Mouse (Mus musculus) G1E (cell line): ENCODE results near the gene Scnm1. TPM values are rescaled to one million over a fixed set of nuclear protein-coding genes. Genes with fewer than 3 reads are reported as not detected.
"Not testable (repeated sequence)": the region's sequence is repeated elsewhere in the genome, so short reads cannot be mapped to it uniquely, and the experiment has no call there.

ENCODE experiments used
- ATAC-seq: 2 replicates; pipeline ENCODE4 v1.8.0; 2016; ENCODE audit warnings: mild to moderate bottlenecking; ENCODE audit not compliant: insufficient number of reproducible peaks, poor library complexity, low FRiP score, severe bottlenecking; ENCODE audit errors: extremely low read depth
- DNase-seq: peaks from one replicate; pipeline ENCODE4 v3.0.0; 2012; ENCODE audit warnings: low spot score
- H3K27me3 ChIP-seq: 2 replicates; pipeline ENCODE4 v1.6.1; 2012; ENCODE audit warnings: mild to moderate bottlenecking, low read length, inconsistent platforms; ENCODE audit not compliant: insufficient read depth
- H3K36me3 ChIP-seq: replicated peaks from 2 replicates; pipeline ENCODE3; 2012; ENCODE audit warnings: mild to moderate bottlenecking, inconsistent platforms
- H3K4me1 ChIP-seq: 2 replicates; pipeline ENCODE4 v1.6.1; 2012; ENCODE audit warnings: low read depth, low read length, inconsistent platforms, mixed read lengths; ENCODE audit not compliant: insufficient read depth
- H3K4me3 ChIP-seq: 2 replicates; pipeline ENCODE4 v1.5.1; 2012; ENCODE audit warnings: low read depth, mild to moderate bottlenecking, inconsistent platforms, low read length, moderate library complexity, mixed read lengths
- H3K9me3 ChIP-seq: replicated peaks from 2 replicates; pipeline ENCODE4 v1.6.1; 2012; ENCODE audit warnings: inconsistent platforms
- CTCF ChIP-seq: IDR thresholded peaks from 2 replicates; pipeline ENCODE4 v1.5.1; 2012; ENCODE audit warnings: low read depth, low read length, inconsistent platforms, mixed read lengths
- GATA1 ChIP-seq: IDR thresholded peaks from 2 replicates; pipeline ENCODE4 v1.6.1; 2012; ENCODE audit warnings: borderline replicate concordance, low read length, inconsistent platforms, mixed read lengths
- GATA2 ChIP-seq: IDR thresholded peaks from 2 replicates; pipeline ENCODE4 v1.6.1; 2012; ENCODE audit warnings: low read depth, low read length, inconsistent platforms, borderline replicate concordance
- POLR2AphosphoS5 ChIP-seq: IDR thresholded peaks from 2 replicates; pipeline ENCODE4 v1.6.1; 2012; ENCODE audit warnings: low read depth, low read length, inconsistent platforms; ENCODE audit not compliant: insufficient replicate concordance
- TAL1 ChIP-seq: conservative IDR thresholded peaks from 2 replicates; pipeline ENCODE4 v1.6.1; 2012; ENCODE audit warnings: low read depth, low read length, inconsistent platforms, mixed read lengths
- polyA plus RNA-seq: library from polyadenylated mRNA; stranded (reverse); fragments of >175 nt; gene quantifications from 2 replicates; pipeline ENCODE4 v1.2.3, GENCODE M21; 2012
- total RNA-seq, 2 experiments: library from RNA; stranded (forward) in 1 of 2; stranded (reverse) in 1 of 2; fragments of 200-1000 nt in 1 of 2; fragments of >200 nt in 1 of 2; fragmentation: Nextera tagmentation in 1 of 2; gene quantifications; 2 replicates each; pipeline ENCODE4 v1.2.3; 2014 to 2017

The Scnm1 gene
- total and polyA plus RNA-seq, 3 experiments = 8.2 to 85.9 (median 76.8) TPM

- ATAC-seq = peak; percentile 46
- Histone ChIP-seq H3K4me1 (peaks cover 36% of the 10 kb centered on the region), H3K4me3 (peak within 1 kb of the TSS; percentile 81), H3K36me3 (peaks cover 29% of the 10 kb centered on the region), H3K27me3 (no peaks in the 10 kb centered on the region), H3K9me3 (no peaks in the 10 kb centered on the region)
- TF ChIP-seq GATA1 (no peak), POLR2AphosphoS5 (no peak), CTCF (no peak), TAL1 (no peak), GATA2 (no peak)
- peak; percentile 77 for DNase-seq
These were observed 22.7 kb downstream of the Scnm1 start, which contains the start of gene Vps72 for GRCm38 (mm10) chr3:95110911-95111726. Vps72 (plus strand) TSS chr3:95111022.

DNA sequence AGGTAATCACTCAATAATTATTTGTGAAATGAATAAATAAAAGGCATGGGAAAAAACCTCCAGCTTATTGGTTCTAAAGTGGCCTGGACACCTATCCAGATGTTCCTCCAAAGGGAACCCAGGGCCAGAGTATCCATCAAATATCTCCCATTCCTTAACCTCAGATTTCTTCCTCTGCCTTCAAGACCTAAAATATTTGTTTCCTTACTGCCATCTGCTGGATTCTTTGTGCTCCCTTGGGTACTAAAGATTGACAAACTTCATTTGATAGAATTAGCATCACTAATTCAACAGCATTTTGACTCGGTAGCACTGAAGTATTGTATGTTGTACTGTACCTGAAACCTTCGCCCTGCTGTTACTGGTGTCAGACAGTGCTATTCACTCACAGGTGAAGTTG is 25.9 kb downstream of the Scnm1 start:
- no peak for TF ChIP-seq GATA2
- no peak for TF ChIP-seq CTCF
- no peak for TF ChIP-seq TAL1
- no peak for TF ChIP-seq POLR2AphosphoS5
- TF ChIP-seq GATA1 = no peak
- ATAC-seq = no peak
- H3K27me3 ChIP-seq = no peaks in the 10 kb centered on the region
- H3K9me3 ChIP-seq = no peaks in the 10 kb centered on the region
- no peak for DNase-seq
- H3K36me3 ChIP-seq = peaks cover 18% of the 10 kb centered on the region
- H3K4me3 ChIP-seq = no peak overlapping the region
- peaks cover 46% of the 10 kb centered on the region for H3K4me1 ChIP-seq

DNA sequence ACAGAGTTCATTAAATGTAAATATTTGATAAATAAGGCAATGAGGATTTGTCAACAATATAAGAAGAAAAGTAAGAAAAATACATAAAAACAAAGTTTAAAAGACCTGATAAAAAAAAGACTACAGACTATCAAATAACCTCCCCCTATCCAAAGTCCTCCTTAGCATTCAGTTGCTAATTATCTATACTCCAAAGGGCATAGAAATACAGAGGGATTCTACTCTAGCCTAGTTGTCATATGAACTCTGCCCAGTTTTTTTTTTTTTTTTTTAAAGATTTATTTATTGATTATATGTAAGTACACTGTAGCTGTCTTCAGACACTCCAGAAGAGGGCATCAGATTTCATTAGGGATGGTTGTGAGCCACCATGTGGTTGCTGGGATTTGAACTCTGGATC is 26.5 kb downstream of the Scnm1 start:
- not testable (repeated sequence) for DNase-seq, H3K27me3 ChIP-seq, ATAC-seq, H3K9me3 ChIP-seq
- peaks cover 18% of the 10 kb centered on the region for H3K36me3 ChIP-seq
- peaks cover 46% of the 10 kb centered on the region for H3K4me1 ChIP-seq
- H3K4me3 ChIP-seq = peak overlapping the region; percentile 81; the same call in 1 of the 2 replicates

DNA sequence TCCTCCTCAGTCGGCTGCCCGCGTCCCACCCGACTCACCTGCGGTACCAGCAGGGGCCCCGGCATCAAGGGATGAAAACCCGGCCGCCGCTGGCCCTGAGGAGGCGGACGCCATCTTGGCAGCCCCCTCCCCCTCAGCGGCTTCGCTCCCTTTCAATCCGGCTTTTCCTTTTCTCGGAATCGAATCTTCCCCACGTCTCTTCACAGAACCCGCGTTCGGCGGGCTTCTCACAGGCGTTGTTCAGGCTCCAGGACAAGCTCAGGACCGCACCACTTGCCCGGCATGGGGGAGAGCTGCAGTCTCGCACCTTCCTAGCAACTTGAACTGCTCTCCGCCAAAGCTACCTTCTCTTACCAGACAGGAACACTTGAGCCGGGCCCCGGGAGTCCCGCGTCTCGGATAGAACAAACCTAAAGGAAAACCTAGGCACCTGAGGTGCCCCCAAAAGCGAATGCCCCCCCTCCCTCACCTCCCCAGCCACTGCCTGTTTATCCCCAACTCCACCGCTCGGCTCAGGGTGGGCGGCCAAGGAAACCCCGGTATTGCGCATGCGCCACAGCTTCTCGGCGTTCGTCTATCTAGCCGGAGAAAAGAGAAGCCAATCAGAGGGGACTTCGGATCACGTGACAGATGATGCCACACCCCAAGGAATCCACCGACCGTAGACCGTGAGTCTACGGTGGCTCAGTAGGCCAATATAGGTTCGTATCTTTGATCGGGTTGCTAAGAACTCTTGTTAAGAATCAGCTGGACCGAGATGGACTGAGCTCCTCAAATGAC is 27.3 kb downstream of the Scnm1 start, which contains the start of gene Pip5k1a:
Gene Pip5k1a (minus strand): TSS at position 593 of the 780 bp plus-strand sequence.
- Histone ChIP-seq H3K27me3 (no peaks in the 10 kb centered on the region), H3K4me1 (peaks cover 45% of the 10 kb centered on the region), H3K4me3 (peak within 1 kb of the TSS; percentile 81), H3K9me3 (no peaks in the 10 kb centered on the region), H3K36me3 (peaks cover 25% of the 10 kb centered on the region)
- DNase-seq = peak; percentile 89
- peak; percentile 77 for ATAC-seq
- TF ChIP-seq GATA1 (no peak), TAL1 (no peak), GATA2 (no peak), POLR2AphosphoS5 (no peak), CTCF (no peak)

- TF ChIP-seq GATA1 = no peak
- TF ChIP-seq POLR2AphosphoS5 = no peak
- TF ChIP-seq CTCF = no peak
- TF ChIP-seq TAL1 = no peak
- no peak for TF ChIP-seq GATA2
- Histone ChIP-seq H3K36me3 (peaks cover 33% of the 10 kb centered on the region), H3K27me3 (no peaks in the 10 kb centered on the region), H3K9me3 (no peaks in the 10 kb centered on the region), H3K4me3 (peak overlapping the region; percentile 81), H3K4me1 (peaks cover 49% of the 10 kb centered on the region)
- peak; percentile 33 for DNase-seq
- ATAC-seq = no peak
These were observed 28.0 kb downstream of the Scnm1 start for GRCm38 (mm10) chr3:95105586-95106337.

DNA sequence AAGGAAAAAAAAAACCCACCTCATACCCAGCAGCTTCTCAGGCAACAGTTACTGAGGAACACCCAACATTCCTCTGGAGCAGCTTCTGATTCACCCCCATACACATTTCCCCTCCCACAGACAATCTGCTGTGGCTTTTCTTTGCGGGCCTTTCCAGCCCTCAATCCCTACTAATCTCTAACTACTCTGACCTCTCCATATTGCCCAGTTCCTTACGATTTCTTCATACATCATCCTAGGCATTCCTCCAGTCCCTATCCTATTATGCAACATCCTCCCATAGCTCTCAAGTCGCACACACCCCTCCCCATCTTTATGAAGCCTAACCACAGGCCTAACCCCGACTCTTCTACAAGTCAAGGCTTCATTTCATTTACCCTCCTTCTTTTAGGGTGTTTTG is 28.7 kb downstream of the Scnm1 start:
- Histone ChIP-seq H3K4me1 (peaks cover 46% of the 10 kb centered on the region), H3K9me3 (no peaks in the 10 kb centered on the region), H3K27me3 (no peaks in the 10 kb centered on the region), H3K4me3 (peak overlapping the region; percentile 81), H3K36me3 (peaks cover 35% of the 10 kb centered on the region)
- ATAC-seq (no peak), DNase-seq (no peak)
- TF ChIP-seq TAL1 = no peak
